Mouse (Mus musculus): Measurements from ENCODE around the gene Yy1. TPM values are rescaled to one million over a fixed set of nuclear protein-coding genes. Genes with fewer than 3 reads are reported as not detected.
A peak's percentile ranks its signal among the peaks of the same experiment; 100 is the strongest.

Gene Yy1
- polyA plus RNA-seq, 1 experiment from 2014 or later: 11.4 TPM

DNA sequence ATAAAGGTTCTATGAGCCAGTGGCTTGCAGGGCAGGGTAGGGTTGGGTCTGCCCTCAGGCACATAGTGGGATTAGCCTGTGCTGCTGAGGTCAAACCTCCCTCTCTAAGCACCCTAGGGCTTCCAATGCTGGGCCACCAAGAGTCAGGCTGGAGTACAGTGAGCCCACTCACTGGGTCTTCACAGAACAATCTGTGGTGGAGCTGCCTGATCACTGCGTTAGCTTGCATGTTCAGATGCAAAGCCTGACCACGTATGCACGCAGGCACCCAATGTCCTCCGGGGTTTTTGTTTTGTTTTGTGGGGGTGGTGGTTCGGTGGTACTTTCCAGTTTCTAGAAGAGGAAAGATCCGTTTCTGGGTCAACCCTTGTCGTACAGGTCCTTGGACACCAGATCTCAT, 64.3 kb downstream of the Yy1 start:
- 77% methylated on average over 7 of the region's 7 CpGs for WGBS
- no peak for ATAC-seq
- Histone ChIP-seq H3K4me1 (ENCODE audit: control insufficient read depth, insufficient read depth, low read length) (0 out of 2 replicates have a peak, but pooled peaks cover 3% of the 10 kb centered on the region), H3K9me3 (ENCODE audit: control insufficient read depth, low read length) (no peaks in the 10 kb centered on the region), H3K27ac (ENCODE audit: low read length) (peak overlapping the region; percentile 16; the same call in 1 of the 2 replicates), H3K4me3 (ENCODE audit: low read length) (no peak overlapping the region), H3K9ac (ENCODE audit: low read depth, low read length) (no peak overlapping the region), H3K27me3 (replicated peaks; ENCODE audit: control insufficient read depth, insufficient read depth, low read length) (no peaks in the 10 kb centered on the region), H3K36me3 (ENCODE audit: control insufficient read depth, insufficient read depth, low read length) (peaks cover 6% of the 10 kb centered on the region; the same call in 1 of the 2 replicates), H3K4me2 (ENCODE audit: low read depth, low read length) (no peak overlapping the region)

GRCm38 (mm10) chr12:108857589-108858184, 64.9 kb downstream of the Yy1 start:
- H3K4me3 ChIP-seq (ENCODE audit: low read length): no peak overlapping the region
- H3K27me3 ChIP-seq (replicated peaks; ENCODE audit: control insufficient read depth, insufficient read depth, low read length): no peaks in the 10 kb centered on the region
- peak overlapping the region; percentile 43 for H3K27ac ChIP-seq (ENCODE audit: low read length)
- no peak overlapping the region for H3K9ac ChIP-seq (ENCODE audit: low read depth, low read length)
- no peaks in the 10 kb centered on the region for H3K9me3 ChIP-seq (ENCODE audit: control insufficient read depth, low read length)
- 0 out of 2 replicates have a peak, but pooled peaks have one; percentile 16 for ATAC-seq
- 62% methylated on average over 7 of the region's 7 CpGs for WGBS
- 0 out of 2 replicates have a peak, but pooled peaks cover 3% of the 10 kb centered on the region for H3K4me1 ChIP-seq (ENCODE audit: control insufficient read depth, insufficient read depth, low read length)
- H3K36me3 ChIP-seq (ENCODE audit: control insufficient read depth, insufficient read depth, low read length): peaks cover 11% of the 10 kb centered on the region
- H3K4me2 ChIP-seq (ENCODE audit: low read depth, low read length): no peak overlapping the region

DNA sequence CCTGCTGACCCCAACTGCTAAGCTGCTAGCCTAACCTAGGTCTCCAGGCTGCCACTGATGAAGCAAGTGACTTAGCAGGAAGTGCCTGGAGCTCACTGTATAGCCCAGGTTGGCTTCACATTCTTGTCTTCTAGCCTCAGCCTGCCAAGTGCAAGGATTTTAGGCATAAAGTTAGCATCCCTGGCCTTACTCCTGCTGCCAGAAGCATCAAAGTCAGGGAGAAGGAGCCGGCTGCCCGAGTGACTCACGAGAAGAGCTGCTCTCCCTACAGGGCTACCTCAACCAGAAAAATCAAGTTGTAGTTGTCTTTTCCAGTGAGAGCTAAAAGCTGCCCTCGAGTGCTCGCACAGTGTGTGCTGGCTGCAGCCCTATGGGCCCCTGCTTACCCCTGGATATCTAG, 65.7 kb downstream of the Yy1 start:
- Histone ChIP-seq H3K9me3 (ENCODE audit: control insufficient read depth, low read length) (no peaks in the 10 kb centered on the region), H3K4me2 (ENCODE audit: low read depth, low read length) (no peak overlapping the region), H3K9ac (ENCODE audit: low read depth, low read length) (no peak overlapping the region), H3K4me1 (ENCODE audit: control insufficient read depth, insufficient read depth, low read length) (0 out of 2 replicates have a peak, but pooled peaks cover 3% of the 10 kb centered on the region), H3K27ac (ENCODE audit: low read length) (peak overlapping the region; percentile 43; the same call in 1 of the 2 replicates), H3K4me3 (ENCODE audit: low read length) (no peak overlapping the region), H3K27me3 (replicated peaks; ENCODE audit: control insufficient read depth, insufficient read depth, low read length) (no peaks in the 10 kb centered on the region), H3K36me3 (ENCODE audit: control insufficient read depth, insufficient read depth, low read length) (peaks cover 15% of the 10 kb centered on the region)
- no peak for ATAC-seq
- 78% methylated on average over 5 of the region's 5 CpGs for WGBS

DNA sequence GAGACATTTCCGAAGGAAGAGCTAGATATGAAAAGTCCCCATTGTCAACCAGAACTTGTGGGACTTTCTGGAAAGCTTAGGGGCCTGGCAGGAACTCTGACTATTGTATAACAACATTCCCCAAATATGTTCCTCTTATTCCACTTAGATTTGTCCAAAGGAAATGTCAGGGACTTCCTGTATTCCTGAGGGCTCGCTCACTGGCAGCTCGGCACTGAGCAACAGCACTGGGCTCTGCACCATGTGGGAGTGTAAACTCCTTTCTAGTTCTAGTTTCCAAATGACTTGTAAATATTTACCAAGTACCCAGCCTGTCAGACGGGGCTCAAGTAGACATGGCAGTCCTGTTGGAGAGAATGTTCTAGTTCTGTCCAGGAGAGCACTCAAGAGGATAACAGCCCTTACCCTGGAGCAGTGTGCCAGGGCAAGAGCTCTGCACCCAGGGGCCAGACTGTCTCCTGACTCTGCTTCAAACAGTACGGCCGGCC, 72.3 kb downstream of the Yy1 start:
- no peak overlapping the region for H3K4me3 ChIP-seq (ENCODE audit: low read length)
- no peaks in the 10 kb centered on the region for H3K27me3 ChIP-seq (replicated peaks; ENCODE audit: control insufficient read depth, insufficient read depth, low read length)
- WGBS: 59% methylated on average over 6 of the region's 6 CpGs
- peak overlapping the region; percentile 35; the same call in 1 of the 2 replicates for H3K27ac ChIP-seq (ENCODE audit: low read length)
- no peaks in the 10 kb centered on the region for H3K4me1 ChIP-seq (ENCODE audit: control insufficient read depth, insufficient read depth, low read length)
- no peak overlapping the region for H3K4me2 ChIP-seq (ENCODE audit: low read depth, low read length)
- no peaks in the 10 kb centered on the region for H3K9me3 ChIP-seq (ENCODE audit: control insufficient read depth, low read length)
- ATAC-seq: peak; percentile 53
- no peak overlapping the region for H3K9ac ChIP-seq (ENCODE audit: low read depth, low read length)
- peaks cover 42% of the 10 kb centered on the region for H3K36me3 ChIP-seq (ENCODE audit: control insufficient read depth, insufficient read depth, low read length)

DNA sequence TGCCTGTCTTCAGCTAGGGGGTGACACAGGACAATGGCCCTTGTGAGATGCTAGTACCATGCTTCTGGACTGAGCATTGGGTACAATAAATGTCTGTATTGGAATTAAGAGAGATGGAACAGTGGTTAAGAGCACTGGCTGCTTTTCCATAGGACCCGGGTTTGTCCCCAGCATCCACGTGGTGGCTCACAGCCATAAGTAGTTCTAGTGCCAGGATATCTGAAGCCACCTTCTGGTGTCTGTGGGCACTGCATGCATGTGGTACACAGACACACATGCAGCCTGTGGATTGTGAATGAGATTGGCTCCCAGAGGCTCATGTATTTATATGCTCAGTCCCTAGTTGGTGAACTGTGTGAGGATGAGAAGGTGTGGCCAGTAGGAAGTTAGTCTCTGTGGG, 76.8 kb downstream of the Yy1 start:
- WGBS: 90% methylated on average over 2 of the region's 2 CpGs
- ATAC-seq: no peak
- H3K4me2 ChIP-seq (ENCODE audit: low read depth, low read length): no peak overlapping the region
- H3K36me3 ChIP-seq (ENCODE audit: control insufficient read depth, insufficient read depth, low read length): peaks cover 31% of the 10 kb centered on the region
- H3K27me3 ChIP-seq (replicated peaks; ENCODE audit: control insufficient read depth, insufficient read depth, low read length): no peaks in the 10 kb centered on the region
- no peak overlapping the region for H3K4me3 ChIP-seq (ENCODE audit: low read length)
- no peak overlapping the region for H3K27ac ChIP-seq (ENCODE audit: low read length)
- H3K4me1 ChIP-seq (ENCODE audit: control insufficient read depth, insufficient read depth, low read length): no peaks in the 10 kb centered on the region
- H3K9ac ChIP-seq (ENCODE audit: low read depth, low read length): no peak overlapping the region
- no peaks in the 10 kb centered on the region for H3K9me3 ChIP-seq (ENCODE audit: control insufficient read depth, low read length)

MicroRNAs within 50 kb of the gene (microRNA counts, 519-probe panel; counts per million panel counts)
- microRNA mmu-miR-345-3p (35.7 counts per million), microRNA mmu-miR-345-5p (2,314 counts per million, percentile 54 among the panel's probes with 10 or more counts)

Small RNA genes within 50 kb of the gene (microRNA-seq; reads per million reads assigned to microRNA genes)
- 86.9 reads per million, percentile 45 among the genes with 10 or more reads in this experiment for gene Mir345

Other genes with a start within 250 kb of the Yy1 start
- 21.5 and 23.7 TPM in 2 replicates for gene Evl, start 238.3 kb upstream of the Yy1 start, polyA plus RNA-seq (2015; fragmentation: Nextera tagmentation; extraction: Ambion mirVana)
- gene Degs2, start 90.7 kb upstream of the Yy1 start, polyA plus RNA-seq (2015; fragmentation: Nextera tagmentation; extraction: Ambion mirVana): 161 and 181 TPM in 2 replicates
- 4.6 and 5.8 TPM in 2 replicates for gene Slc25a29, start 42.9 kb downstream of the Yy1 start, polyA plus RNA-seq (2015; fragmentation: Nextera tagmentation; extraction: Ambion mirVana)
- gene Slc25a47, start 43.1 kb downstream of the Yy1 start, polyA plus RNA-seq (2015; fragmentation: Nextera tagmentation; extraction: Ambion mirVana): 9.1 and 9.2 TPM in 2 replicates
- gene Wdr25, start 100.7 kb downstream of the Yy1 start, polyA plus RNA-seq (2015; fragmentation: Nextera tagmentation; extraction: Ambion mirVana): 6.9 TPM in 2 replicates
- 79.9 and 82.8 TPM in 2 replicates for gene Wars, start 101.2 kb downstream of the Yy1 start, polyA plus RNA-seq (2015; fragmentation: Nextera tagmentation; extraction: Ambion mirVana)

All from intestine, embryonic 16.5 days (tissue).